Mouse (Mus musculus) lung, postnatal 0 days (tissue): ENCODE data around the gene Gpx5. TPM values are rescaled to one million over a fixed set of nuclear protein-coding genes. Genes with fewer than 3 reads are reported as not detected.

ENCODE experiments used
- ATAC-seq: fragments of 200-750 bp; cut with Nextera tagmentation; 2 replicates; pipeline ENCODE4 v1.8.0; 2017; ENCODE audit warnings: moderate library complexity
- DNase-seq: peaks from one replicate; pipeline ENCODE4 v3.0.0-alpha.2; 2016; ENCODE audit warnings: low spot score
- H3K27ac ChIP-seq: fragments of 300-500 bp; sonication (generic); 2 replicates; pipeline ENCODE4 v1.5.1; 2014; ENCODE audit warnings: antibody characterized with exemption, mild to moderate bottlenecking, low read length, mixed read lengths
- H3K27me3 ChIP-seq: fragments of 300-500 bp; sonication (generic); replicated peaks from 2 replicates; pipeline ENCODE4 v1.6.1; 2014; ENCODE audit warnings: low read length, mixed read lengths; ENCODE audit not compliant: insufficient read depth
- H3K36me3 ChIP-seq: fragments of 300-500 bp; sonication (generic); 2 replicates; pipeline ENCODE4 v1.6.1; 2014; ENCODE audit warnings: low read length, mixed read lengths; ENCODE audit not compliant: insufficient read depth
- H3K4me1 ChIP-seq: fragments of 300-500 bp; sonication (generic); 2 replicates; pipeline ENCODE4 v1.6.1; 2014; ENCODE audit warnings: antibody characterized with exemption, low read depth, low read length, mixed read lengths; ENCODE audit not compliant: insufficient read depth
- H3K4me2 ChIP-seq: fragments of 300-500 bp; sonication (generic); replicated peaks from 2 replicates; pipeline ENCODE4 v1.6.1; 2014; ENCODE audit warnings: low read depth, mild to moderate bottlenecking, low read length, moderate library complexity, mixed read lengths
- H3K4me3 ChIP-seq: fragments of 300-500 bp; sonication (generic); 2 replicates; pipeline ENCODE4 v1.5.1; 2014; ENCODE audit warnings: low read depth, low read length
- H3K9ac ChIP-seq: fragments of 300-500 bp; sonication (generic); replicated peaks from 2 replicates; pipeline ENCODE4 v1.6.1; 2014; ENCODE audit warnings: low read depth, mild to moderate bottlenecking
- H3K9me3 ChIP-seq: fragments of 300-500 bp; sonication (generic); 2 replicates; pipeline ENCODE4 v1.6.1; 2016; ENCODE audit warnings: low read length, mixed read lengths
- CTCF ChIP-seq: IDR thresholded peaks from 2 replicates; pipeline ENCODE4 v1.5.1; 2016; ENCODE audit warnings: antibody characterized with exemption, mild to moderate bottlenecking
- EP300 ChIP-seq: IDR thresholded peaks from 2 replicates; pipeline ENCODE4 v1.6.1; 2016; ENCODE audit warnings: antibody characterized with exemption, mild to moderate bottlenecking, control low read depth
- WGBS: fragments of 180-500 bp; shearing (Covaris S2); extraction: QIAGEN DNeasy Blood & Tissue Kit; methylation state at CpG from one replicate; pipeline ENCODE4 v1.1.7; 2014; 5-methylcytosine and 5-hydroxymethylcytosine counted together
- polyA plus RNA-seq: library from polyadenylated mRNA; unstranded; fragments of >200 nt; fragmentation: Nextera tagmentation; extraction: Ambion mirVana; gene quantifications from 2 replicates; pipeline ENCODE4 v1.2.1, GENCODE M21; 2015

Gpx5 gene
- polyA plus RNA-seq, 1 experiment from 2014 or later: not detected

GRCm38 (mm10) chr13:21262787-21263461, 29.6 kb downstream of the Gpx5 start:
- WGBS: 48% methylated on average over 4 of the region's 4 CpGs
- Histone ChIP-seq H3K9ac (no peak overlapping the region), H3K27ac (no peak overlapping the region), H3K36me3 (no peaks in the 10 kb centered on the region), H3K4me3 (no peak overlapping the region), H3K27me3 (0 out of 2 replicates have a peak, but pooled peaks cover 4% of the 10 kb centered on the region), H3K4me2 (no peak overlapping the region), H3K9me3 (no peaks in the 10 kb centered on the region), H3K4me1 (peaks cover 6% of the 10 kb centered on the region; the same call in 1 of the 2 replicates)
- TF ChIP-seq CTCF (no peak), EP300 (no peak)
- ATAC-seq (no peak), DNase-seq (no peak)

GRCm38 (mm10) chr13:21260289-21260688, 32.2 kb downstream of the Gpx5 start:
- no peak overlapping the region for H3K9ac ChIP-seq

GRCm38 (mm10) chr13:21259677-21260113, 32.8 kb downstream of the Gpx5 start:
- H3K4me1 ChIP-seq: peaks cover 6% of the 10 kb centered on the region; the same call in 1 of the 2 replicates
- TF ChIP-seq EP300 (no peak), CTCF (no peak)
- no peaks in the 10 kb centered on the region for H3K9me3 ChIP-seq
- DNase-seq (no peak), ATAC-seq (no peak)
- peak overlapping the region; percentile 47 for H3K4me2 ChIP-seq
- WGBS: under 1% methylated on average over 18 of the region's 18 CpGs
- H3K27ac ChIP-seq: no peak overlapping the region
- peak overlapping the region; percentile 19; the same call in 1 of the 2 replicates for H3K4me3 ChIP-seq
- H3K27me3 ChIP-seq: 0 out of 2 replicates have a peak, but pooled peaks cover 7% of the 10 kb centered on the region
- H3K36me3 ChIP-seq: no peaks in the 10 kb centered on the region
- H3K9ac ChIP-seq: no peak overlapping the region

More at GRCm38 (mm10) chr13:21260289-21260688, 32.2 kb downstream of the Gpx5 start:
- DNase-seq (no peak), ATAC-seq (no peak)
- Histone ChIP-seq H3K27me3 (0 out of 2 replicates have a peak, but pooled peaks cover 7% of the 10 kb centered on the region), H3K27ac (no peak overlapping the region), H3K9me3 (no peaks in the 10 kb centered on the region), H3K36me3 (no peaks in the 10 kb centered on the region), H3K4me3 (no peak overlapping the region), H3K4me1 (peaks cover 6% of the 10 kb centered on the region; the same call in 1 of the 2 replicates), H3K4me2 (no peak overlapping the region)
- 22% methylated on average over 5 of the region's 5 CpGs for WGBS
- TF ChIP-seq CTCF: no peak
- TF ChIP-seq EP300: no peak

- H3K36me3 ChIP-seq: no peaks in the 10 kb centered on the region
- no peak for DNase-seq
- H3K4me2 ChIP-seq: peak overlapping the region; percentile 47
- H3K9ac ChIP-seq: no peak overlapping the region
- no peak for ATAC-seq
- H3K4me3 ChIP-seq: peak overlapping the region; percentile 6; the same call in 1 of the 2 replicates
- WGBS: under 1% methylated on average over 15 of the region's 15 CpGs
- TF ChIP-seq EP300 (no peak), CTCF (no peak)
- peaks cover 6% of the 10 kb centered on the region; the same call in 1 of the 2 replicates for H3K4me1 ChIP-seq
- no peaks in the 10 kb centered on the region for H3K9me3 ChIP-seq
- no peak overlapping the region for H3K27ac ChIP-seq
- 0 out of 2 replicates have a peak, but pooled peaks cover 7% of the 10 kb centered on the region for H3K27me3 ChIP-seq
Measured at GRCm38 (mm10) chr13:21259171-21259631, 33.3 kb downstream of the Gpx5 start.

- H3K4me3 ChIP-seq: no peak overlapping the region
- DNase-seq (no peak), ATAC-seq (no peak)
- H3K9ac ChIP-seq: no peak overlapping the region
- no peaks in the 10 kb centered on the region for H3K36me3 ChIP-seq
- WGBS: 19% methylated on average over 6 of the region's 6 CpGs
- H3K9me3 ChIP-seq: no peaks in the 10 kb centered on the region
- H3K4me2 ChIP-seq: no peak overlapping the region
- H3K27ac ChIP-seq: no peak overlapping the region
- H3K27me3 ChIP-seq: 0 out of 2 replicates have a peak, but pooled peaks cover 7% of the 10 kb centered on the region
- TF ChIP-seq EP300 (no peak), CTCF (no peak)
- H3K4me1 ChIP-seq: 0 out of 2 replicates have a peak, but pooled peaks cover 2% of the 10 kb centered on the region
Measured at GRCm38 (mm10) chr13:21258524-21258923, 34.0 kb downstream of the Gpx5 start.

- Histone ChIP-seq H3K4me3 (peak overlapping the region; percentile 10; the same call in 1 of the 2 replicates), H3K9me3 (no peaks in the 10 kb centered on the region), H3K4me1 (no peaks in the 10 kb centered on the region), H3K36me3 (no peaks in the 10 kb centered on the region), H3K9ac (no peak overlapping the region), H3K27ac (no peak overlapping the region), H3K4me2 (peak overlapping the region; percentile 40), H3K27me3 (0 out of 2 replicates have a peak, but pooled peaks cover 4% of the 10 kb centered on the region)
- DNase-seq (peak; percentile 15), ATAC-seq (no peak)
- TF ChIP-seq CTCF (no peak), EP300 (no peak)
- 3% methylated on average over 16 of the region's 16 CpGs for WGBS
Measured at GRCm38 (mm10) chr13:21253986-21254385, 38.5 kb downstream of the Gpx5 start.
